Mouse (Mus musculus) left cerebral cortex, postnatal 10 days (tissue): ENCODE data around the gene Aldh9a1. TPM values are rescaled to one million over a fixed set of nuclear protein-coding genes. Genes with fewer than 3 reads are reported as not detected.
"Not testable (repeated sequence)": the region's sequence is repeated elsewhere in the genome, so short reads cannot be mapped to it uniquely, and the experiment has no call there.

Experiments used
- DNase-seq, 2 experiments: peaks; one replicate each; pipeline ENCODE4 v3.0.0; 2021 to 2022; ENCODE audit warnings: low spot score in 2 of 2, mixed read lengths in 1 of 2; ENCODE audit errors: extremely low spot score in 1 of 2
- intact Hi-C: fragments of 180-260 bp; cut with DNase I; formaldehyde crosslinking; loops from one replicate; pipeline ENCODE4 v1.15.1; 2025
- total RNA-seq, 2 experiments: library from RNA; stranded (reverse); gene quantifications; 2 replicates each; pipeline ENCODE4 v1.2.3; 2021

The Aldh9a1 gene
- total RNA-seq, 2 experiments from 2014 or later, result 22.8 to 24.4 TPM

GRCm38 (mm10) chr1:167342831-167343230 lies 7.0 kb upstream of the Aldh9a1 start:
- no peak for DNase-seq
- intact Hi-C loops, result no loop called here

- intact Hi-C loops, DNase-seq: not testable (repeated sequence)
These were observed 3.7 kb upstream of the Aldh9a1 start for GRCm38 (mm10) chr1:167345994-167346520.

GRCm38 (mm10) chr1:167349206-167349605 lies 585 bp upstream of the Aldh9a1 start:
- DNase-seq, intact Hi-C loops: not testable (repeated sequence)

GRCm38 (mm10) chr1:167350597-167351415 lies 1.0 kb downstream of the Aldh9a1 start:
- intact Hi-C loops, result no loop called here

GRCm38 (mm10) chr1:167352403-167352802 lies 2.6 kb downstream of the Aldh9a1 start:
- no peak for DNase-seq
- intact Hi-C loops, result no loop called here

More at GRCm38 (mm10) chr1:167350597-167351415, 1.0 kb downstream of the Aldh9a1 start:
- no peak for DNase-seq

GRCm38 (mm10) chr1:167357387-167357786 lies 7.6 kb downstream of the Aldh9a1 start:
- no peak for DNase-seq
- intact Hi-C loops, result no loop called here

GRCm38 (mm10) chr1:167358731-167359130 lies 8.9 kb downstream of the Aldh9a1 start:
- DNase-seq, result no peak
- intact Hi-C loops, result no loop called here

GRCm38 (mm10) chr1:167360268-167360667 lies 10.5 kb downstream of the Aldh9a1 start:
- DNase-seq, result no peak
- intact Hi-C loops, result no loop called here

GRCm38 (mm10) chr1:167362819-167363218 lies 13.0 kb downstream of the Aldh9a1 start:
- intact Hi-C loops, result no loop called here

GRCm38 (mm10) chr1:167363322-167363721 lies 13.5 kb downstream of the Aldh9a1 start:
- intact Hi-C loops, result no loop called here
- DNase-seq, result no peak

More at GRCm38 (mm10) chr1:167362819-167363218, 13.0 kb downstream of the Aldh9a1 start:
- no peak for DNase-seq

- intact Hi-C loops, result no loop called here
- DNase-seq, result no peak
These were observed 16.0 kb downstream of the Aldh9a1 start for GRCm38 (mm10) chr1:167365808-167366207.

- DNase-seq, result no peak
- intact Hi-C loops, result no loop called here
These were observed 16.8 kb downstream of the Aldh9a1 start for GRCm38 (mm10) chr1:167366621-167367020.

- intact Hi-C loops, result no loop called here
- DNase-seq, result no peak
These were observed 18.2 kb downstream of the Aldh9a1 start for GRCm38 (mm10) chr1:167368018-167368417.

GRCm38 (mm10) chr1:167368513-167368912 lies 18.7 kb downstream of the Aldh9a1 start:
- intact Hi-C loops, result no loop called here
- DNase-seq, result no peak

- intact Hi-C loops, result loop anchor here (2.0 kb wide), 1 partner anchor 25 kb away; no protein-coding TSS in a partner anchor
- peak; percentile 65 to 89 for DNase-seq
These were observed 20.1 kb downstream of the Aldh9a1 start for GRCm38 (mm10) chr1:167369905-167370304.

GRCm38 (mm10) chr1:167372739-167373138 lies 22.9 kb downstream of the Aldh9a1 start:
- intact Hi-C loops, result no loop called here
- no peak for DNase-seq

GRCm38 (mm10) chr1:167374003-167374784 lies 24.4 kb downstream of the Aldh9a1 start:
- intact Hi-C loops, result no loop called here
- no peak for DNase-seq

GRCm38 (mm10) chr1:167374942-167375341 lies 25.2 kb downstream of the Aldh9a1 start:
- intact Hi-C loops, result no loop called here
- no peak for DNase-seq

GRCm38 (mm10) chr1:167378019-167378418 lies 28.2 kb downstream of the Aldh9a1 start:
- intact Hi-C loops, result no loop called here
- no peak for DNase-seq
